10 mouse cellular contexts compared by ENCODE assay signal in genomic region chr7:62208529-62208928, GRCm38 (mm10).
DNase-seq lines count a peak whose midpoint lies in the region; ATAC-seq and TF ChIP-seq lines count a peak whose summit lies in the region.
"Had no signal": no experiment of that assay in that cellular context is flagged by ENCODE, and none has a peak within 500 bp of the region (broad histone marks: within the 10 kb centered on the region; RNA-seq: fewer than 3 reads in every experiment).

No protein-coding gene starts in this region.

- no peak for TF ChIP-seq POLR2A in brain, embryonic 14.5 days (IDR thresholded peaks at IDR 0.05; ENCODE audit: borderline replicate concordance, extremely low read depth, insufficient read depth, insufficient read length, poor library complexity, severe bottlenecking)

- no peak for TF ChIP-seq CTCF in brain, embryonic 14.5 days (IDR thresholded peaks at IDR 0.05; ENCODE audit: borderline replicate concordance, extremely low read depth, insufficient read depth, insufficient read length)

- no peak for ATAC-seq in heart, embryonic 13.5 days (ENCODE audit: extremely low read depth, insufficient number of reproducible peaks, low FRiP score, low TSS enrichment)
- ATAC-seq in forebrain, embryonic 14.5 days, result no peak
- no peak for ATAC-seq in limb, embryonic 15.5 days (ENCODE audit: insufficient number of reproducible peaks, low FRiP score, low TSS enrichment, low read depth)
- ATAC-seq: liver, embryonic 12.5 days had no signal

- 0 out of 2 replicates have a peak, but pooled peaks cover 8% of the 10 kb centered on the region for H3K9me3 ChIP-seq in heart, embryonic 13.5 days
- no peaks in the 10 kb centered on the region for H3K9me3 ChIP-seq in forebrain, embryonic 14.5 days (replicated peaks; ENCODE audit: control insufficient read depth, low read length)
- H3K9me3 ChIP-seq in limb, embryonic 15.5 days, result no peaks in the 10 kb centered on the region
- H3K9me3 ChIP-seq: liver, embryonic 12.5 days had no signal

- H3K27me3 ChIP-seq in heart, embryonic 13.5 days (replicated peaks), result no peaks in the 10 kb centered on the region
- no peaks in the 10 kb centered on the region for H3K27me3 ChIP-seq in forebrain, embryonic 14.5 days (replicated peaks; ENCODE audit: control insufficient read depth, insufficient read depth, low read length)
- H3K27me3 ChIP-seq in limb, embryonic 15.5 days, result no peaks in the 10 kb centered on the region
- H3K27me3 ChIP-seq: liver, embryonic 12.5 days had no signal

- DNase-seq in heart, postnatal 14 days, result no peak
- DNase-seq in brain, embryonic 14.5 days (ENCODE audit: low read depth), result peak; percentile 18
- no peak for DNase-seq in forebrain, embryonic 14.5 days (ENCODE audit: low spot score)
- no peak for DNase-seq in cerebellum, adult 9-10 months
- no peak for DNase-seq in spleen, postnatal 4 days (ENCODE audit: low spot score in 2 of 2)
- DNase-seq in ovary, postnatal 14 days (ENCODE audit: low spot score), result no peak
- DNase-seq: adrenal gland, postnatal 14 days had no signal

- H3K27ac ChIP-seq in heart, embryonic 13.5 days (replicated peaks), result no peak overlapping the region
- no peak overlapping the region for H3K27ac ChIP-seq in forebrain, embryonic 14.5 days (ENCODE audit: low read depth, low read length)
- no peak overlapping the region for H3K27ac ChIP-seq in limb, embryonic 15.5 days
- H3K27ac ChIP-seq: liver, embryonic 12.5 days had no signal

- no peaks in the 10 kb centered on the region for H3K4me1 ChIP-seq in heart, embryonic 13.5 days
- no peaks in the 10 kb centered on the region for H3K4me1 ChIP-seq in forebrain, embryonic 14.5 days (ENCODE audit: control insufficient read depth, insufficient read depth, low read length)
- H3K4me1 ChIP-seq in limb, embryonic 15.5 days, result no peaks in the 10 kb centered on the region
- H3K4me1 ChIP-seq: liver, embryonic 12.5 days had no signal

- H3K36me3 ChIP-seq in heart, embryonic 13.5 days, result 0 out of 2 replicates have a peak, but pooled peaks cover 3% of the 10 kb centered on the region
- H3K36me3 ChIP-seq in forebrain, embryonic 14.5 days (ENCODE audit: control insufficient read depth, insufficient read depth, low read length), result peaks cover 11% of the 10 kb centered on the region
- H3K36me3 ChIP-seq in limb, embryonic 15.5 days, result no peaks in the 10 kb centered on the region
- H3K36me3 ChIP-seq: liver, embryonic 12.5 days had no signal

- 0 out of 2 replicates have a peak overlapping the region, but pooled peaks have one; percentile 6 for H3K4me3 ChIP-seq in heart, embryonic 13.5 days
- H3K4me3 ChIP-seq in forebrain, embryonic 14.5 days (ENCODE audit: low read depth, low read length), result peak overlapping the region; percentile 23
- peak overlapping the region; percentile 7; the same call in 1 of the 2 replicates for H3K4me3 ChIP-seq in limb, embryonic 15.5 days
- H3K4me3 ChIP-seq: liver, embryonic 12.5 days had no signal

- H3K4me2 ChIP-seq in heart, embryonic 13.5 days, result peak overlapping the region; percentile 44
- H3K4me2 ChIP-seq in forebrain, embryonic 14.5 days (ENCODE audit: low read length), result peak overlapping the region; percentile 46
- peak overlapping the region; percentile 22; the same call in 1 of the 2 replicates for H3K4me2 ChIP-seq in limb, embryonic 15.5 days
- H3K4me2 ChIP-seq: liver, embryonic 12.5 days had no signal

- H3K9ac ChIP-seq in heart, embryonic 13.5 days, result no peak overlapping the region
- peak overlapping the region; percentile 29; the same call in 1 of the 2 replicates for H3K9ac ChIP-seq in forebrain, embryonic 14.5 days (ENCODE audit: low read length)
- no peak overlapping the region for H3K9ac ChIP-seq in limb, embryonic 15.5 days
- H3K9ac ChIP-seq: liver, embryonic 12.5 days had no signal

- intact Hi-C loops in heart, postnatal 14 days (cut with DNase I), result no loop called here
